Mouse (Mus musculus) spleen, postnatal 10 days (tissue): ENCODE measurements around the gene Cmtm4.
"Not testable (repeated sequence)": the region's sequence is repeated elsewhere in the genome, so short reads cannot be mapped to it uniquely, and the experiment has no call there.

Experiments
- DNase-seq, 2 experiments: peaks; one replicate each; pipeline ENCODE4 v3.0.0; 2021 to 2022; ENCODE audit warnings: low spot score in 2 of 2

Cmtm4 gene

DNA sequence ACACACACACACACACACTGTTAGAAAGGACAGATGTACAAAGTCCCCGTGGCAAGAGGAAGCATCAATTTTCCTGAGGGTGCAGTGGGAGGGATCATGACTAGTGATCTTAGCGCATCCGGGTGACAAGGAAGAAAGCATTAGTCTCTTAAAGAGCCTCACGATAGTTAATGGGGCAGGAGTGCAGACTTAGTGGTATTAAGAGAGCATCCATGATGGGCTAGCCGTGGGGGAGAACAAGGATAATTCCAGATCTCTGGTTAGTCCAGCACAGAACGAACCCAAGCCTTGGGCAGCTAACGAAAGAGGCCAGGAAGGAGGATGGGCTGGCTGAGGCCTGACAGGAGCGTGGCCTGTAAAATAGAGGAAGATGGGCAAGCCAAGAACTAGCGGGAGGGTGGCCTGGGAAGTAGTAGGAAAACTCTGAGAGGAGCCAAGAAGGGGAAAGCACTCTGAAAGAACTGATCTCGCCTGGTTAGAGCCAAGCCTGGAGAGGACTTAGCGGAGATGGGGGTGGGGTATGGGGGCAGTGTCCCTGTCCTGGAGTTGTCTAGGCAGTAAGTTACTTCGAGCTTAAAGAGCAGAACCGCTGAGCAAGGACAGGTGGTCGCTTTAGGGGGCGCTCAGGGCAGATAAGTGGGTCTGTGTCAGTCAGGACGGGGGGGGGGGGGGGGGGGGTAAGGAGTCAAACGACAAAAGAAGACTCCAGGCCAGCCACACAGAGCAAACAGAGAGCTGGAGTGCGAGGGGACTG, 56.2 kb downstream of the Cmtm4 start, which contains the start of gene Cmtm3:
Gene Cmtm3, plus strand, starts transcription at position 182 of the 754 bp plus-strand sequence.
- DNase-seq: no peak

GRCm38 (mm10) chr8:104337890-104338289, 57.7 kb downstream of the Cmtm4 start:
- DNase-seq: peak in 1 of 2 experiments; percentile 44

DNA sequence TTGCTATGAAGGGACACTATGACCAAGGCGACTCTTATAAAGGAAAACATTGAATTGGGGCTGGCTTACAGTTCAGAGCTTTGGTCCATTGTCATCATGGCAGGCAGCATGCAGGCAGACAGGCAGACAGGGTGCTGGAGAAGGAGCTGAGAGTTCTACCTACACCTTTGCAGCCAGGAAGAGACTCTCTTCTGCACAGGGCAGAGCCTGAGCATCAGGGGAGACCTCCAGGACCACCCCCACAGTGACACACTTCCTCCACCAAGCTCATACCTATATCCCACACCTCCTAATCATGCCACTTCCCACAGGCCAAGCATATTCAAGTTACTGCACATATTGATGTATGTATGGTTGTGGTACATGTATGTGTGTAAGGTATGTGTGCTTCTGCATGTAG, 58.8 kb downstream of the Cmtm4 start:
- no peak for DNase-seq

- no peak for DNase-seq
Measured at GRCm38 (mm10) chr8:104334196-104334595, 61.4 kb downstream of the Cmtm4 start.

- DNase-seq: no peak
Measured at GRCm38 (mm10) chr8:104333786-104334185, 61.8 kb downstream of the Cmtm4 start.

GRCm38 (mm10) chr8:104332665-104333631, 62.7 kb downstream of the Cmtm4 start:
- DNase-seq: no peak

- not testable (repeated sequence) for DNase-seq
Measured at GRCm38 (mm10) chr8:104321930-104322329, 73.7 kb downstream of the Cmtm4 start, which contains the start of gene Cmtm2b. Cmtm2b (plus strand) TSS chr8:104322230.

DNA sequence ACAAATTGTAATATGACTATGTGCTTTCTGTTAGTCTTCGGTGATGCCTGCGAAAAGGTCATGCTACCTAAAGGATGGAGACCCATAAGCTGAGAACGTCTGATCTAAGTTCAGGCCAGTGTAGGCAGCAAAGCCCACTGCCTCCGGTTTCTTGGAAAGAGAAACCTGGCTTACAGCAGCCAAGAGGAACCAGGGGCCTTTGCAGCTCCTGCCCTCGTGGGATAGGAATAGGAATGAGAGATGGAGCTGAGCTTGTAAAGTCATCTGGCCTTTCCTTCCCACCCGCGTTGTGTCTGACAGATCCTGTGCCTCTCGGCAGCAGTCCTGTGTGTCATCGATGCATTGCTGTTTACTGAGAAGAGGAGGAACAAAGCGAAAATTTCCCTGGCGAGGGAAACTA, 74.3 kb downstream of the Cmtm4 start, which contains the start of gene Gm11020:
Gene Gm11020, plus strand, starts transcription at position 301 of the 400 bp plus-strand sequence.
- DNase-seq: not testable (repeated sequence)

DNA sequence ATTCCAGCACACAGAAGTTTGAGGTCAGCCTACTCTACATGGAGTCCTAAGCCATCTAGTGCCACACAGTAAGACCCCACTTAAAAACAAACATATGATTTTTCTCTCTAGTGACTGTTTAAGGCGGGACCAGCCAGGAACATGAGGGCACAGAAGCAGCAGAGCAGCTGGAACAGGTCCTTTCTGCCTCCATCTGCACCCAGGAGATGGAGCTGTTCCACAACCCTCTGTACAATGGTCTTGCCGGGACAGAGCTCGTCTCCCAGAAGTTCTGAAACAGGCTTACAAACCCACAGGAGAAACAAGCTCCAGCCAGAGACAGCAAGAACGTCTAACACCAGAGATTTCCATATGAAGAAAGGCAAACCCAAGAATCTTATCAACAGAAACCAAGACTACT, 82.3 kb downstream of the Cmtm4 start:
- DNase-seq: no peak

DNA sequence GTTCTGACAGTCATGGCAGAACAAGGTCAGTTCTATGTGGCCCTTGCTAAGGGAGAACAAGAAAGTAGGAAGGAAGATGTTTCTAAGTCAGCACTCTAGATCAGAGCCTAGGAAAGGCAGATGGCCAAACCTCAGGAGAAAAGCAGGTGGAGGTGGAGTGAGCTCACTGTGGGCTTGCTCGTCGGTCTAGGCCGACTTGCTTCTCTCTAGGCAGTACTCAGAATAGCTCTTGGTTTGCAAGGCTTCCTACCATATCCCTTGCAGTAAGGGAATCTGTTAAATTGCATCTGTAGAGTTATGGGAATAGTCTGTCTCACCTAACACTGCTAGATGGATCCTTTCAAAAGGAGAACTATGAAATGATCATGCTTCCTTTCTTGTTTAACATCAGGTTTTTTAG, 83.6 kb downstream of the Cmtm4 start:
- DNase-seq: not testable (repeated sequence)

- not testable (repeated sequence) for DNase-seq
Measured at GRCm38 (mm10) chr8:104309441-104310155, 86.0 kb downstream of the Cmtm4 start, which contains the start of the genes Gm45711 and Cmtm1. Gm45711 (minus strand) TSS chr8:104310081. Cmtm1 (minus strand) TSS chr8:104310145.

DNA sequence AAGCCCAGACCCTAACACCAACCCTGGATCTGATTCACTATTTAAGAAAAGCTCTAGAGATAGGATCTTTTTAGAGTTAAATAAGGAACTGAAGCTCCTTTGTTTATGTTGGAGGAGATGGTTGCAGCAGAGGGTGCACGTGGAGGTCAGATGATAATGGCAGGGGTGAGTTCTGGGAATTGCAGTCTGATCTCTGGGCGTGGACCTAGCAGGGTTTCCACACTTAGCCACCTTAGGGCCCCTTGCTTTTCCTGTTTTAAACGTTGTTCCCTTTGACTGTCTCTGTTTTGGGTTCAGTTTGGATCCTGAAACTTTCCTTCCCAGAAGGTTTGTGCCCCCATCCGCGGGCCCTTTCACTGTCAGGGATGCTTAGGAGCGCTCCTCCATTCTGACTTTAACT, 87.3 kb downstream of the Cmtm4 start:
- not testable (repeated sequence) for DNase-seq

- DNase-seq: no peak
Measured at GRCm38 (mm10) chr8:104304962-104305361, 90.6 kb downstream of the Cmtm4 start.

DNA sequence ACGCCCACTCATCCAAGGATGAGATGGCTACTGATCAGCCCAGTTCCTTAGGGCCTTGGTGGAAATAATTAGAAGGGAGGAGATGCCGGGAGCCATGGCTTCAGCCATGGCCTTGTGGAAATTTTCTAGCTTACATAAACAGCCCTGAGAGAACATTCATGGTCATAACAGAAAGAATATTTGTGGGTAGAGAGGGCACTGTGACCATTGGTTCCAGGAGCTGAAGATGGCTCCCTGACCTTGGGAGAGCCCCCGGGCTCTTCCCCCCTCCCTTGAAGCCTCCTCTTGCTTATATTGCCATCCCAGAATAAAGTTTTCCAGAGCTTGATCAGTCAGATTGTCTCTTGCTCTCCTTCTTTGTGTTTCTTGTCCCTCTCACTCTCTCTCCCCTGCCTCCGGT, 93.1 kb downstream of the Cmtm4 start:
- DNase-seq: not testable (repeated sequence)

DNA sequence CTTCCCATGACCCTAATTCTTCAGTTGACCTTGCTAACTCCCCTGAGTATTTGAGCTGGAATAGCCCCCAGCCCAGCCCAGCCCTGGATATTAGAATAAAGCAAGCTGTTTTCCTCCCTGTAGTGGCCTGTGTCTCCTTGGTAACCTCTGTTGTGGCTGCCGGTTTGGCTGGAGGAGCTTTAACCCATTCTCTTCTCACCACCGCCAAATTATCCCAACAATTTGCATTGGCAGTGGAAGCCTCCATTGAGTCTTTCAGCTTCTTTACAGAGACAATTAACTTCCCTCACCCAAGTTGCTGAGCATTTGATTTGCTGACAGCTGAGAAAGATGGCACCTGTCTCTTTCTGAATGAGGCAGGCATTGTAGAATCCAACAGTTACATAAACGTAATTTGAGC, 94.0 kb downstream of the Cmtm4 start:
- not testable (repeated sequence) for DNase-seq
